Mouse (Mus musculus) spleen, adult 2 months (tissue): ENCODE data around the gene Hoxc11. TPM values are rescaled to one million over a fixed set of nuclear protein-coding genes. Genes with fewer than 3 reads are reported as not detected.

Source experiments
- DNase-seq, 2 experiments: peaks; one replicate each; pipeline versions ENCODE4 v3.0.0 to v3.0.0-alpha.2; 2012 to 2021; ENCODE audit warnings: low spot score in 2 of 2, low read depth in 1 of 2
- H3K27ac ChIP-seq: fragments of 200-500 bp; 2 replicates; pipeline ENCODE4 v1.5.1; 2012; ENCODE audit warnings: low read length, inconsistent platforms; ENCODE audit not compliant: insufficient read depth
- H3K27me3 ChIP-seq: fragments of 200-500 bp; 2 replicates; pipeline ENCODE4 v1.6.1; 2012; ENCODE audit warnings: mild to moderate bottlenecking, moderate library complexity, low read length, inconsistent platforms; ENCODE audit not compliant: control insufficient read depth, insufficient read depth
- H3K36me3 ChIP-seq: fragments of 200-500 bp; 2 replicates; pipeline ENCODE4 v1.6.1; 2012; ENCODE audit warnings: mild to moderate bottlenecking, low read length, inconsistent platforms; ENCODE audit not compliant: control insufficient read depth, insufficient read depth
- H3K4me1 ChIP-seq: fragments of 200-500 bp; 2 replicates; pipeline ENCODE4 v1.6.1; 2011; ENCODE audit warnings: inconsistent platforms; ENCODE audit not compliant: control insufficient read depth, insufficient read depth, insufficient read length
- H3K4me3 ChIP-seq: fragments of 200-500 bp; 2 replicates; pipeline ENCODE4 v1.5.1; 2011; ENCODE audit warnings: mild to moderate bottlenecking, inconsistent platforms; ENCODE audit not compliant: insufficient read depth, insufficient read length; ENCODE audit errors: extremely low read depth
- CTCF ChIP-seq: fragments of 200-500 bp; IDR thresholded peaks from 2 replicates; pipeline ENCODE4 v1.5.1; 2011; ENCODE audit warnings: mild to moderate bottlenecking, inconsistent platforms; ENCODE audit not compliant: insufficient read depth, insufficient read length, insufficient replicate concordance; ENCODE audit errors: extremely low read depth
- POLR2A ChIP-seq: fragments of 200-500 bp; IDR thresholded peaks from 2 replicates; pipeline ENCODE4 v1.6.1; 2011; ENCODE audit warnings: low read depth, low read length, inconsistent platforms
- WGBS: fragments of 180-500 bp; shearing (Covaris S2); methylation state at CpG from one replicate; pipeline ENCODE4 v1.1.7; 2018; 5-methylcytosine and 5-hydroxymethylcytosine counted together
- polyA plus RNA-seq: library from polyadenylated mRNA; depleted of rRNA; stranded (reverse); fragments of >200 nt; gene quantifications from 2 replicates; pipeline ENCODE4 v1.2.3, GENCODE M21; 2012

Gene Hoxc11
- polyA plus RNA-seq, 1 experiment = not detected

DNA sequence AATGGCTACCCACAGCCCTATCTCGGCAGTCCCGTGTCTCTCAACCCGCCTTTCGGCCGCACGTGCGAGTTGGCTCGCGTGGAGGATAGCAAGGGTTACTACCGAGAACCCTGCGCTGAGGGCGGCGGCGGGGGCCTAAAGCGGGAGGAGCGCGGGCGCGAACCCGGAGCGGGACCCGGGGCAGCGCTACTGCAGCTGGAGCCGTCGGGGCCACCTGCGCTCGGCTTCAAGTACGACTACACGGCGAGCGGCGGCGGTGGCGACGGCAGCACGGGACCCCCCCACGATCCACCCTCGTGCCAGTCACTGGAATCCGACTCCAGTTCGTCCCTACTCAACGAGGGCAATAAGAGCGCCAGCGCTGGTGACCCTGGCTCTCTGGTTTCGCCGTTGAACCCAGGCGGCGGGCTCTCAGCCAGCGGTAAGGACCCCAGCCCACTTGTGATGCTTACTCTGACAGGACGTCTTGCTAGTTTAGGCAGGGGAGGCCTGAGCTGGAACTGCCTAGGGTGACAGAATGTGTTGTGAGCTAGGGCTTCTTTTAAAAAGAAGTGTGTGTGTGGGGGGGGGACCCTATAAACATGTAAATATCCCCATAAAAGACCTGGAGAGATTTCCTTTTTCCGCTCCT, 17.1 kb upstream of the Hoxc11 start:
- no peak for DNase-seq
- H3K27ac ChIP-seq = no peak overlapping the region
- no peak overlapping the region for H3K4me3 ChIP-seq
- H3K27me3 ChIP-seq = peaks cover 19% of the 10 kb centered on the region
- no peaks in the 10 kb centered on the region for H3K4me1 ChIP-seq
- WGBS = 7% methylated on average over 50 of the region's 50 CpGs
- no peaks in the 10 kb centered on the region for H3K36me3 ChIP-seq
- TF ChIP-seq POLR2A (no peak), CTCF (no peak)

DNA sequence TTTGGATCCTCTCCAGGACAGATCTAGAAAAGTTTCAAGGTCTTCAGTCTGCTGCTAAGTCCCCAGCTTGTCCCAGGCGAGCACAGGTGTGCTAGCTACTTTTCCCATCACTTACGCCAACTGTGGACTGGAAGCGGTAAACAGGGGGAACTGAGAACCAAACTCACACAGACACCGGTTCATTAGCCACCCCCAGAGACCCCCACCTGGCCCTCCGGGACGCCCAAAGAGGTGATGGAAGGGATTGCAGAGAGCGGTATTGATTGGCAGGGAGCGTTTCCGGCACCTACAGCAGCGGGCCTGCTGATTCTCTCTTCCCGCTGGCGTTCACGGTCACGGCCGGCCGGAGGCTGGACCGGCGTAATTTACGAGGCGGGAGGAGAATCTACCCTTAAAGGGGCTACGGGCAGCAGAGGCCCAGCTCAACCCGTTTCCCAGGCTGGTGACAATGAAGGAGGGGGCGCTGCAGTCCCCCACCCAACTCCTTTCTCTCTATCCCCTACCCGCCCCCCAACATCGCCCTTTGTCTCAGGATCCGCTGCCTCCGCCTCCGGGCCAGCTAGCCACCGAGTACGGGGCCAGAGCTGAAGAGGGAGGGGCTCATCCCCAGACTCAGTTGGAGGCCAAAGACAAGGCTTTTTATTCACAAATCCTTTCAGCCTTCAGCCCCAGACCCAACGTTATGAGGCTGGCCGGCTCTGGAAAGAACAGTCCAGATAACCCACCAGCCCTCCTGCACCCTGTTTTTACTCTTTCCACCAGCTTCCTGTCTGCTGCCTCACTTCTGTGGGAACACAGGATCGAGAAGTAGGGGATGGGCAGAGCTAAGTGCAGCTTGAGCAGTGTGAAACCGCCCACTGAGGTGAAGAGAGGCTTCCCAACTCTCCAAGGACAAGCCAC, 14.7 kb upstream of the Hoxc11 start:
- DNase-seq = no peak
- WGBS = 8% methylated on average over 34 of the region's 34 CpGs
- Histone ChIP-seq H3K4me1 (no peaks in the 10 kb centered on the region), H3K4me3 (no peak overlapping the region), H3K27me3 (peaks cover 27% of the 10 kb centered on the region), H3K36me3 (no peaks in the 10 kb centered on the region), H3K27ac (no peak overlapping the region)
- TF ChIP-seq CTCF (no peak), POLR2A (no peak)

GRCm38 (mm10) chr15:102942739-102943467, 11.3 kb upstream of the Hoxc11 start:
- Histone ChIP-seq H3K36me3 (no peaks in the 10 kb centered on the region), H3K27me3 (peaks cover 19% of the 10 kb centered on the region), H3K4me1 (no peaks in the 10 kb centered on the region), H3K27ac (no peak overlapping the region), H3K4me3 (no peak overlapping the region)
- TF ChIP-seq POLR2A (no peak), CTCF (no peak)
- WGBS = 4% methylated on average over 53 of the region's 53 CpGs
- DNase-seq = no peak

DNA sequence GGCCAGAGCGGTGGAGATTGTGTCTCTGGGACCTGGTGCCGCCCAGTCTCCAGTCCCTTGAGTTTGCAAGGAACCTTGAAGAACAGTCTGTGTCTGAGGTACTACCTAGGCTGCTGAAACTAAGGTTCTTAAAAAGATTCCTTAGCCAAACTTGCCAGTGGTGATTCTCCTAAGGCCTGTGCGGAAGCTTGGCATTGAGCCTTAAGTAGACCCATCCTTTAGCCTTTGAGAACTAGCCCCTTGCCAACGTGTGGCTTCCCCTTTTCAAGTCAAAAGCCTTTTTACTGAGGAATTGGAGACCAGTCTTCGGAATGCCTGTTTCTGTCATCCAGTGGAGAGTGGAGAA, 10.8 kb upstream of the Hoxc11 start:
- Histone ChIP-seq H3K27ac (no peak overlapping the region), H3K4me1 (no peaks in the 10 kb centered on the region), H3K4me3 (no peak overlapping the region), H3K36me3 (no peaks in the 10 kb centered on the region), H3K27me3 (peaks cover 19% of the 10 kb centered on the region)
- TF ChIP-seq POLR2A (no peak), CTCF (no peak)
- whole genome bisulfite sequencing = 10% methylated on average over 5 of the region's 5 CpGs
- DNase-seq = no peak

DNA sequence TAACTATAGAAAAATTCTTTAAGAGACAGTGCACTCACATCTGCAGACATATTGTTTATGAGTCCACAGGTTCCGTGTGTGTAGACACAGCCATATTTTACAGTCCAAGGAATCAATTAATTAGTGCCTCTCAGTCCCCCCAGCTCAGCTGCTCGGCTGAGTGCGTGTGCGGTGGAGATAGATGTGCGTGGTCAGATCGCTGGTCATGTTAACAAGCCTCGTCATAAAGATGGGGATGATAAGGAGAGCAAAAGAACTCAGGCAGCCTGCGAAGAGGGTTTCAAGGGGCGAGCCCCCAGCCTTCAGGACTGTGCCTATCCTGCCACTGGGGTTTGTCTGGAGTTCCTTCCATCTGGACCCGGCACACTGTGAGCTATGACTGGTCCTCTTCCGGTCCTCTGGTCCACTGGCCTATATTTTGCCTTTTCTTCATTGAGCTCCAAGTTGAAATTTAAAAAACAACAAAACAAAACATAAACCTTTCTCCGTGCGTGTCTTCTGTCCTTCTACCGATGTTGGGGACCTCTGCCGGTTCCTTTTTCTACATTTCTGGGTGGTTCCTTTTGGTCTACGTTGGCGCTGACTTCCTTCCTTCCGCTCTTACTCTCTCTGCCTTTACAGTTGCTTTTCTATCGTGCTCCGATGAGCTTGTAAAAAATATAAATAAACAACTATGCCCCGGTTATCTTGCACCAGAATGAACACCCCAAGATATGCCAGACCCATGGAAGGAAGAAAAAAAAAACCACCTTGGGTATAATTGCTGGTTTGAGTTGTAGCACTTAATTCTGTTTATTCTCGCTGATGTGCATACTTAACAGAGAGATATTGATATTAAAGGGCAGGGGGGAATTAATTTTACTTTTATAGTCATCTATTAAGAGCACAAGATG, 8.8 kb upstream of the Hoxc11 start:
- no peak overlapping the region for H3K27ac ChIP-seq
- no peak for DNase-seq
- peaks cover 26% of the 10 kb centered on the region for H3K27me3 ChIP-seq
- WGBS = 13% methylated on average over 22 of the region's 22 CpGs
- TF ChIP-seq CTCF = no peak
- TF ChIP-seq POLR2A = no peak
- H3K36me3 ChIP-seq = no peaks in the 10 kb centered on the region
- no peak overlapping the region for H3K4me3 ChIP-seq
- H3K4me1 ChIP-seq = no peaks in the 10 kb centered on the region

DNA sequence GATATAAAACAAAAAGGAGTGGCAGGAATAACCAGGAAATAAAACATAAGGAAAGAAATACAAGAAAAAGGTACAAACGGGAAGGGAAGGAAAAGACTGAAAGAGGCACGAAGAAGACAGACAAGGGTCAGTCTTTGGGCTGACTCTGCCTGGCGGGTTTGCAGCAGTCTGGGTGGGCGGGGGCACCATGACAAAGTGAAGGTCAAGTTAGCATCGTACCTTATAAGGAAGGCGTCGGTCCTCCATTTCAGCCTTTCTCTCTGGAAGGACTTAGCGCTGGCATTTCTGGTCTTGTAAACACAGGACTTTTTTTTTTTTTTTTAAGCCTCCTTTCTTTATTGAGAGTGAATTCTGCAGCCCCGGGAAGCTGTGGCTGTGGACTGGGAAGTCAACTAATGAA, 7.0 kb upstream of the Hoxc11 start:
- no peaks in the 10 kb centered on the region for H3K4me1 ChIP-seq
- no peak for TF ChIP-seq CTCF
- TF ChIP-seq POLR2A = no peak
- 10% methylated on average over 9 of the region's 9 CpGs for WGBS
- no peak for DNase-seq
- H3K27ac ChIP-seq = no peak overlapping the region
- no peaks in the 10 kb centered on the region for H3K36me3 ChIP-seq
- H3K27me3 ChIP-seq = peaks cover 31% of the 10 kb centered on the region
- H3K4me3 ChIP-seq = no peak overlapping the region
